In the genomic region with DNA sequence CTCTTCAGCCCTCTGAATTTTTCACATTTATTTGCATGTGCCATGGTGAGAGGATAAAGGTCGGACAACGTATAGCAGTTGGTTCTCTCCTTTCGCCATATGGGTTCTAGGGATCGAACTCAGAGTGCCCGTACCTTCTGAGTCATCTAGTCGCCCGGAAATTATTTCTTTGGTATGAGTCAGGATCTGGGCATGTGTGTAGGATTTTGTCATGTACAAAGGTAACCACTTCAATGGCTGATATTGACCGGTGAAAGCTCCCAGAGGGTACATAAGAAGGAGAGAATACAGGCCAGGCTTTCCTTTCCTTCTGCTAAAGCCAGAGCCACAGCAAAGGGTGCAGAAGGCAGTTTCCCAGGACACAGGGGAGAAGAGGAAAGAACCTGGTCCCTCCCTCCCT, we compare ENCODE assay signal across 22 mouse cellular contexts. TPM values are rescaled to one million over a fixed set of nuclear protein-coding genes. Genes with fewer than 3 reads are reported as not detected.
DNase-seq lines count a peak whose midpoint lies in the region; ATAC-seq and TF ChIP-seq lines count a peak whose summit lies in the region.
"Had no signal": no experiment of that assay in that cellular context is flagged by ENCODE, and none has a peak within 500 bp of the region (broad histone marks: within the 10 kb centered on the region; RNA-seq: fewer than 3 reads in every experiment).

No protein-coding gene starts in this region.

- no peak for TF ChIP-seq EP300 in stomach, postnatal 0 days (optimal IDR thresholded peaks at IDR 0.05)

- peaks cover 3% of the 10 kb centered on the region; the same call in 1 of the 2 replicates for H3K4me1 ChIP-seq in stomach, postnatal 0 days (replicated peaks; ENCODE audit: control insufficient read depth, insufficient read depth)
- H3K4me1 ChIP-seq in midbrain, embryonic 11.5 days (ENCODE audit: control insufficient read depth, insufficient read depth, low read length), result no peaks in the 10 kb centered on the region
- H3K4me1 ChIP-seq: forebrain, embryonic 13.5 days had no signal

- H3K9me3 ChIP-seq in stomach, postnatal 0 days (ENCODE audit: control insufficient read depth, low read length), result no peaks in the 10 kb centered on the region
- no peaks in the 10 kb centered on the region for H3K9me3 ChIP-seq in midbrain, embryonic 11.5 days (ENCODE audit: control insufficient read depth, low read length)
- H3K9me3 ChIP-seq: embryonic facial prominence, embryonic 10.5 days; embryonic facial prominence, embryonic 12.5 days; forebrain, embryonic 13.5 days; forebrain, embryonic 15.5 days; G1E had no signal

- ATAC-seq in stomach, postnatal 0 days (ENCODE audit: low FRiP score, low TSS enrichment), result peak; percentile 36
- ATAC-seq in midbrain, embryonic 11.5 days (ENCODE audit: low FRiP score), result no peak
- ATAC-seq: CD4-positive, CD25-positive, alpha-beta regulatory T cell, adult 4 months; forebrain, embryonic 13.5 days; forebrain, embryonic 15.5 days; forebrain, postnatal 0 days had no signal

- DNase-seq in 416B (ENCODE audit: low read depth) (peak; percentile 64), NIH3T3 (ENCODE audit: low read depth) (peak; percentile 33)
- no peak for DNase-seq in stomach, postnatal 0 days (ENCODE audit: low spot score)
- no peak for DNase-seq in layer of hippocampus, adult 2 months (ENCODE audit: low spot score in 2 of 2)
- no peak for DNase-seq in heart, adult 8-10 months (ENCODE audit: low spot score)
- no peak for DNase-seq in midbrain, embryonic 11.5 days (ENCODE audit: low spot score, missing footprints)
- DNase-seq: adrenal gland, adult 2 months; adrenal gland, postnatal 14 days; adrenal gland, postnatal 36 days; cerebellum, adult 11-12 months; cerebellum, adult 2 months; cerebellum, adult 9-10 months; cerebellum, postnatal 10 days; cerebellum, postnatal 25 days; forebrain, postnatal 0 days had no signal

- TF ChIP-seq CTCF in stomach, postnatal 0 days (IDR thresholded peaks at IDR 0.05; ENCODE audit: low read depth), result no peak
- TF ChIP-seq CTCF in layer of hippocampus, adult 2 months (conservative IDR thresholded peaks at IDR 0.05), result no peak

- WGBS in stomach, postnatal 0 days, result 67% methylated on average over 8 of the region's 8 CpGs
- 87% methylated on average over 8 of the region's 8 CpGs for WGBS in midbrain, embryonic 11.5 days

- H3K27me3 ChIP-seq in stomach, postnatal 0 days (ENCODE audit: control insufficient read depth, insufficient read depth, low read length), result no peaks in the 10 kb centered on the region
- no peaks in the 10 kb centered on the region for H3K27me3 ChIP-seq in midbrain, embryonic 11.5 days (ENCODE audit: control insufficient read depth, insufficient read depth, low read length)
- H3K27me3 ChIP-seq: CH12.LX; embryonic facial prominence, embryonic 12.5 days; forebrain, embryonic 13.5 days; forebrain, embryonic 15.5 days had no signal

- no peak overlapping the region for H3K4me3 ChIP-seq in stomach, postnatal 0 days (ENCODE audit: low read depth, low read length)
- no peak overlapping the region for H3K4me3 ChIP-seq in layer of hippocampus, adult 2 months
- no peak overlapping the region for H3K4me3 ChIP-seq in midbrain, embryonic 11.5 days (ENCODE audit: low read depth, low read length)
- H3K4me3 ChIP-seq: embryonic facial prominence, embryonic 10.5 days; embryonic facial prominence, embryonic 12.5 days; forebrain, embryonic 13.5 days; forebrain, embryonic 15.5 days had no signal

- H3K36me3 ChIP-seq in stomach, postnatal 0 days (ENCODE audit: control insufficient read depth, insufficient read depth, low read length), result no peaks in the 10 kb centered on the region
- H3K36me3 ChIP-seq in midbrain, embryonic 11.5 days (ENCODE audit: control insufficient read depth, insufficient read depth, low read length), result no peaks in the 10 kb centered on the region
- H3K36me3 ChIP-seq: embryonic facial prominence, embryonic 10.5 days; embryonic facial prominence, embryonic 12.5 days; forebrain, embryonic 15.5 days; G1E had no signal

- no peak overlapping the region for H3K9ac ChIP-seq in stomach, postnatal 0 days (ENCODE audit: low read length)
- H3K9ac ChIP-seq in midbrain, embryonic 11.5 days (ENCODE audit: low read length), result no peak overlapping the region
- H3K9ac ChIP-seq: embryonic facial prominence, embryonic 12.5 days; forebrain, embryonic 13.5 days; forebrain, embryonic 15.5 days; forebrain, postnatal 0 days had no signal

- H3K4me2 ChIP-seq in stomach, postnatal 0 days (replicated peaks; ENCODE audit: low read depth), result no peak overlapping the region
- no peak overlapping the region for H3K4me2 ChIP-seq in midbrain, embryonic 11.5 days
- H3K4me2 ChIP-seq: embryonic facial prominence, embryonic 12.5 days; forebrain, embryonic 13.5 days; forebrain, embryonic 15.5 days had no signal

- H3K27ac ChIP-seq in stomach, postnatal 0 days (replicated peaks), result no peak overlapping the region
- no peak overlapping the region for H3K27ac ChIP-seq in layer of hippocampus, adult 2 months
- no peak overlapping the region for H3K27ac ChIP-seq in midbrain, embryonic 11.5 days (ENCODE audit: low read depth, low read length)
- H3K27ac ChIP-seq: embryonic facial prominence, embryonic 10.5 days; embryonic facial prominence, embryonic 12.5 days; forebrain, embryonic 13.5 days; forebrain, embryonic 15.5 days had no signal

RNA-seq across cellular contexts. Expression of gene Vps13d, which starts 10.0 kb away (rescaled TPM):
- polyA plus RNA-seq in stomach, postnatal 0 days (2015; fragmentation: Nextera tagmentation; extraction: Ambion mirVana), result 7.2 and 8.1 TPM in 2 replicates
- total RNA-seq in layer of hippocampus, adult 2 months (2021), result 10 to 100 TPM; 69.1 to 75.6 TPM
- 10 to 100 TPM; 76.7 to 88.3 (median 79.4) TPM for total RNA-seq in heart, adult 8-10 months (2022)
- 8.2 and 8.7 TPM in 2 replicates for polyA plus RNA-seq in midbrain, embryonic 11.5 days (2014; fragmentation: Nextera tagmentation; extraction: Ambion mirVana)

RNA-seq across cellular contexts. Expression of gene Tnfrsf1b, which starts 41.9 kb away (rescaled TPM):
- 5.4 and 6.0 TPM in 2 replicates for polyA plus RNA-seq in stomach, postnatal 0 days (2015; fragmentation: Nextera tagmentation; extraction: Ambion mirVana)
- 1 to 10 TPM; 2.7 TPM for total RNA-seq in layer of hippocampus, adult 2 months (2021)
- total RNA-seq in heart, adult 8-10 months (2022), result 1 to 10 TPM; 4.6 to 7.7 (median 5.3) TPM
- 1.9 and 2.4 TPM in 2 replicates for polyA plus RNA-seq in midbrain, embryonic 11.5 days (2014; fragmentation: Nextera tagmentation; extraction: Ambion mirVana)
- total RNA-seq: G1E had no signal
- polyA plus RNA-seq: G1E had no signal

Comparison
In these comparisons a context has a peak if more than half of its experiments do, and no peak if none do; other contexts are left out.
1. DNase-seq: peak in 416B (single experiment) and NIH3T3 (single experiment); none in stomach, postnatal 0 days (single experiment), layer of hippocampus, adult 2 months (0 of 2), heart, adult 8-10 months (single experiment) and midbrain, embryonic 11.5 days (single experiment).